Mouse (Mus musculus): ENCODE measurements at regions not wholly inside any gene's neighbourhood (a gene's known extent, or its start where the extent isn't known, plus 50 kb on each side); places are given as distances from the start of the nearest gene placed in this dataset.

GRCm38 (mm10) chrX:108608446-108608845 is 56.2 kb downstream of the Gm379 start:
- ATAC-seq: no peak

GRCm38 (mm10) chrX:108599906-108600468 is 64.7 kb downstream of the Gm379 start:
- ATAC-seq: no peak

GRCm38 (mm10) chrX:108561977-108562376 is 102.7 kb downstream of the Gm379 start:
- ATAC-seq: no peak

GRCm38 (mm10) chrX:108543149-108543548 is 121.5 kb downstream of the Gm379 start:
- no peak for ATAC-seq

- ATAC-seq: no peak
Measured at GRCm38 (mm10) chrX:108541410-108541809, 123.3 kb downstream of the Gm379 start.

- peak; percentile 46 for ATAC-seq
Measured at GRCm38 (mm10) chrX:108536995-108537394, 127.7 kb downstream of the Gm379 start.
